Mouse (Mus musculus): Measurements from ENCODE around the gene Dmd. TPM values are rescaled to one million over a fixed set of nuclear protein-coding genes. Genes with fewer than 3 reads are reported as not detected.

Gene Dmd
- polyA plus RNA-seq, 1 experiment from 2014 or later, result 52.8 TPM

DNA sequence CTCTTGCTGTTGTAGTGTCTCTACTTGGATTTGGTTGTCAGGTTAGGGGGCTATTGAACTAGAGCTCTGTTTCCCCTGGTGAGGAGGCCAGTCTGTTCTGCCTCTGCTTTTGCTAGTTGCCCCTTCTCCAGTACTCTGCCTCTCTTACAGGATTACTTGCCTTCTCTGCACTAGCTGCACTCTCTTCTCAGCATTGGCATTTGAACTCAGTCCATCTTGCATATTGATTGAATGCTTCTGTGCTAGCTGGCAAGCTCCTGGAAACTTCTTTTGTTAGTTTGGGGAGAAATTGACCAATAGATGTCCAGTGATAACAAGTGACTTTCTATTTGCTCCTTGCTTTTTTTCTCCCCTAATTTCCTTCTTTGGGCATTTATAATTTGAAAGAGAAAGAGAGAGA lies 2163.7 kb downstream of the Dmd start:
- Histone ChIP-seq H3K27me3 (ENCODE audit: control insufficient read depth, insufficient read depth, low read length) (no peaks in the 10 kb centered on the region), H3K9ac (replicated peaks; ENCODE audit: low read depth, low read length) (no peak overlapping the region)

DNA sequence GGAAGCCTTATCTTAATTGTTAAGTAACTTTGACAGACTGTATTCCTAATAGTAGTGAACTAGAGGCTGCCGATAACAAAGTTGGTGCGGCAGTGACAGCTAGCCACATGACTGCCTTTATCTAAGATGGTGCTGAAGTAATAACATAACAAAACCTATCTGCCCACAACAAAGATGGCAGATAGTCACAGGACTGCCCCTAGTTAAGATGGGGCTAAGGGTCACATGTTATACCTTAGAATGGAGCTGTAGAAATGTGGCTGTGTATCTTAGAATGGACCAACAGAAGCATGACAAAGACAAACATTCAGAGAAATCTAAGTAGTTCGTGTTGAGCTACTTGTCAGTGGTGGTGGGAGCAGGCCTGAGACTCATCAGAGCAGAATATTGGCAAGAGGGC lies 2184.0 kb downstream of the Dmd start:
- no peaks in the 10 kb centered on the region for H3K4me1 ChIP-seq (ENCODE audit: control insufficient read depth, insufficient read depth, low read length)
- H3K4me3 ChIP-seq (ENCODE audit: low read depth, low read length), result no peak overlapping the region
- no peaks in the 10 kb centered on the region for H3K27me3 ChIP-seq (ENCODE audit: control insufficient read depth, insufficient read depth, low read length)
- H3K9ac ChIP-seq (replicated peaks; ENCODE audit: low read depth, low read length), result no peak overlapping the region
- H3K4me2 ChIP-seq (ENCODE audit: low read depth, low read length), result no peak overlapping the region
- ATAC-seq (ENCODE audit: low read depth), result no peak
- no peak overlapping the region for H3K27ac ChIP-seq (ENCODE audit: low read depth, low read length)
- H3K36me3 ChIP-seq (ENCODE audit: control insufficient read depth, insufficient read depth, low read length), result no peaks in the 10 kb centered on the region
- 88% methylated on average over 3 of the region's 3 CpGs for WGBS
- no peaks in the 10 kb centered on the region for H3K9me3 ChIP-seq (ENCODE audit: control insufficient read depth, low read length)

More for the DNA sequence above, 2163.7 kb downstream of the Dmd start:
- no peak overlapping the region for H3K4me3 ChIP-seq (ENCODE audit: low read depth, low read length)
- no peaks in the 10 kb centered on the region for H3K36me3 ChIP-seq (ENCODE audit: control insufficient read depth, insufficient read depth, low read length)
- H3K4me1 ChIP-seq (ENCODE audit: control insufficient read depth, insufficient read depth, low read length), result no peaks in the 10 kb centered on the region
- no peaks in the 10 kb centered on the region for H3K9me3 ChIP-seq (ENCODE audit: control insufficient read depth, low read length)
- H3K4me2 ChIP-seq (ENCODE audit: low read depth, low read length), result no peak overlapping the region
- no peak overlapping the region for H3K27ac ChIP-seq (ENCODE audit: low read depth, low read length)
- no peak for ATAC-seq (ENCODE audit: low read depth)

DNA sequence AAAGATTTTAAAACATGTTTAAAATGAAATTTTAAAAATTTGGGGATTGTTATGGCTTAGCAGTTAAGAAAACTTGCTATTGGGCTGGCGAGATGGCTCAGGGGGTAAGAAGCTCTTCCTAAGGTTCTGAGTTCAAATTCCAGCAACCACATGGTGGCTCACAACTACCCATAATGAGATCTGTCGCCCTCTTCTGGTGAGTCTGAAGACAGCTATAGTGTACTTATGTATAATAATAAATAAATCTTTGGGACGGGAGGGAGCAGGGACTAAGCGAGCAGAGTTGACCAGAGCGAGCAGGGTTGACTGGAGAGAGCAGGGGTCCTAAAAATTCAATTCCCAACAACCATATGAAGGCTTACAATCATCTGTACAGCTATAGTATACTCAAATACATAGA lies 2188.6 kb downstream of the Dmd start:
- Histone ChIP-seq H3K4me1 (ENCODE audit: control insufficient read depth, insufficient read depth, low read length) (no peaks in the 10 kb centered on the region), H3K4me2 (ENCODE audit: low read depth, low read length) (no peak overlapping the region), H3K27ac (ENCODE audit: low read depth, low read length) (no peak overlapping the region), H3K36me3 (ENCODE audit: control insufficient read depth, insufficient read depth, low read length) (no peaks in the 10 kb centered on the region), H3K9ac (replicated peaks; ENCODE audit: low read depth, low read length) (no peak overlapping the region), H3K9me3 (ENCODE audit: control insufficient read depth, low read length) (no peaks in the 10 kb centered on the region), H3K4me3 (ENCODE audit: low read depth, low read length) (no peak overlapping the region), H3K27me3 (ENCODE audit: control insufficient read depth, insufficient read depth, low read length) (no peaks in the 10 kb centered on the region)
- no peak for ATAC-seq (ENCODE audit: low read depth)
- 85% methylated on average over 5 of the region's 5 CpGs for WGBS

DNA sequence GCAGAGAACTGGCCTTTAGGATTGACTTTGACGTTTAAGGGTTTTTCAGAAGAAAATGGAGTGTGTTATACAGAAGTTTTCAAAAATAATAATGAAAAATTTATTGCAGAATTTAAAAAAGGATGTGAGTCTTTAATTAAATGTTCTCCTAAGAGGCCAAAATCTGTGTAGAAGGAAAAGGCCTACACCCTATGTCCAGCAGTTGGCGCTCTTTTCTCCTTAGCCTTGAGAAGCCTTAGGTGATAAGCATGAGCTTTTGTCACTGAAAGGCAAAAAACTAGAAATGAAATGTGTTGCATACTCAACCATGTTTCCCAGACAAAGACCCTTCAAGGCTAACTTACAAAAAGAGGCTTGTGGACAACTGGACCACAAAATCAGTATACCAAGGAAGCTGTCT lies 2222.6 kb downstream of the Dmd start:
- H3K36me3 ChIP-seq (ENCODE audit: control insufficient read depth, insufficient read depth, low read length), result no peaks in the 10 kb centered on the region
- no peaks in the 10 kb centered on the region for H3K27me3 ChIP-seq (ENCODE audit: control insufficient read depth, insufficient read depth, low read length)
- 62% methylated on average over 2 of the region's 2 CpGs for WGBS
- no peak overlapping the region for H3K4me2 ChIP-seq (ENCODE audit: low read depth, low read length)
- no peak overlapping the region for H3K4me3 ChIP-seq (ENCODE audit: low read depth, low read length)
- H3K9me3 ChIP-seq (ENCODE audit: control insufficient read depth, low read length), result no peaks in the 10 kb centered on the region
- no peak overlapping the region for H3K9ac ChIP-seq (replicated peaks; ENCODE audit: low read depth, low read length)
- no peaks in the 10 kb centered on the region for H3K4me1 ChIP-seq (ENCODE audit: control insufficient read depth, insufficient read depth, low read length)
- no peak for ATAC-seq (ENCODE audit: low read depth)
- no peak overlapping the region for H3K27ac ChIP-seq (ENCODE audit: low read depth, low read length)

GRCm38 (mm10) chrX:85187565-85187964 lies 2238.9 kb downstream of the Dmd start:
- Histone ChIP-seq H3K27ac (ENCODE audit: low read depth, low read length) (no peak overlapping the region), H3K9me3 (ENCODE audit: control insufficient read depth, low read length) (no peaks in the 10 kb centered on the region), H3K4me3 (ENCODE audit: low read depth, low read length) (no peak overlapping the region), H3K4me1 (ENCODE audit: control insufficient read depth, insufficient read depth, low read length) (no peaks in the 10 kb centered on the region), H3K27me3 (ENCODE audit: control insufficient read depth, insufficient read depth, low read length) (no peaks in the 10 kb centered on the region), H3K4me2 (ENCODE audit: low read depth, low read length) (no peak overlapping the region), H3K36me3 (ENCODE audit: control insufficient read depth, insufficient read depth, low read length) (no peaks in the 10 kb centered on the region), H3K9ac (replicated peaks; ENCODE audit: low read depth, low read length) (no peak overlapping the region)
- no peak for ATAC-seq (ENCODE audit: low read depth)
- WGBS, result 57% methylated on average over 2 of the region's 2 CpGs

DNA sequence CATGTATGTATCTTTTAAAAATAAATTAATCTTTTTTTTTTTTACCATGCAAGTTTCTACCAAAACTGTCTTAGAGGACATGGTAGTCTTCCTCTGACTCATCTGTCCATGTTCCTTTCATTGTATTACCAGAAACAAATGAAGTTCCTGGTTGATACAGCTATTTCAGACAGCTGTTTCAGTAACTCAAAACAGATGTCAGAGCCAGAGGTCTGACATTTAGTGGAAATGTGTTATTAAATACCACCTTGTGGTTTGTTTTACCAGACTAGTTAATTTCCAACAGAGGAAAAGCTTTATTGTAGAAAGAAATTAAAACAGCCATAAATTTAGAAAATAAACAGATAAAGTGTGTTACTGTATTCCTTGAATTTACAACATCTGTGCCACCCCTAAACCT lies 2245.2 kb downstream of the Dmd start:
- no peak for ATAC-seq (ENCODE audit: low read depth)
- H3K9me3 ChIP-seq (ENCODE audit: control insufficient read depth, low read length), result no peaks in the 10 kb centered on the region
- no peaks in the 10 kb centered on the region for H3K36me3 ChIP-seq (ENCODE audit: control insufficient read depth, insufficient read depth, low read length)
- H3K4me1 ChIP-seq (ENCODE audit: control insufficient read depth, insufficient read depth, low read length), result no peaks in the 10 kb centered on the region
- H3K9ac ChIP-seq (replicated peaks; ENCODE audit: low read depth, low read length), result no peak overlapping the region
- no peaks in the 10 kb centered on the region for H3K27me3 ChIP-seq (ENCODE audit: control insufficient read depth, insufficient read depth, low read length)
- no peak overlapping the region for H3K27ac ChIP-seq (ENCODE audit: low read depth, low read length)
- H3K4me3 ChIP-seq (ENCODE audit: low read depth, low read length), result no peak overlapping the region
- no peak overlapping the region for H3K4me2 ChIP-seq (ENCODE audit: low read depth, low read length)

- Histone ChIP-seq H3K27me3 (ENCODE audit: control insufficient read depth, insufficient read depth, low read length) (no peaks in the 10 kb centered on the region), H3K4me3 (ENCODE audit: low read depth, low read length) (no peak overlapping the region), H3K9ac (replicated peaks; ENCODE audit: low read depth, low read length) (no peak overlapping the region), H3K27ac (ENCODE audit: low read depth, low read length) (no peak overlapping the region), H3K4me1 (ENCODE audit: control insufficient read depth, insufficient read depth, low read length) (no peaks in the 10 kb centered on the region), H3K4me2 (ENCODE audit: low read depth, low read length) (no peak overlapping the region), H3K9me3 (ENCODE audit: control insufficient read depth, low read length) (no peaks in the 10 kb centered on the region), H3K36me3 (ENCODE audit: control insufficient read depth, insufficient read depth, low read length) (no peaks in the 10 kb centered on the region)
- no peak for ATAC-seq (ENCODE audit: low read depth)
- 72% methylated on average over 5 of the region's 5 CpGs for WGBS
These were observed 2249.0 kb downstream of the Dmd start for GRCm38 (mm10) chrX:85197688-85198087.

- Histone ChIP-seq H3K27ac (ENCODE audit: low read depth, low read length) (no peak overlapping the region), H3K27me3 (ENCODE audit: control insufficient read depth, insufficient read depth, low read length) (no peaks in the 10 kb centered on the region), H3K4me3 (ENCODE audit: low read depth, low read length) (no peak overlapping the region), H3K4me2 (ENCODE audit: low read depth, low read length) (no peak overlapping the region), H3K36me3 (ENCODE audit: control insufficient read depth, insufficient read depth, low read length) (no peaks in the 10 kb centered on the region), H3K9ac (replicated peaks; ENCODE audit: low read depth, low read length) (no peak overlapping the region), H3K4me1 (ENCODE audit: control insufficient read depth, insufficient read depth, low read length) (no peaks in the 10 kb centered on the region), H3K9me3 (ENCODE audit: control insufficient read depth, low read length) (no peaks in the 10 kb centered on the region)
- WGBS, result 62% methylated on average over 3 of the region's 3 CpGs
- ATAC-seq (ENCODE audit: low read depth), result peak; percentile 86; the same call in 1 of the 2 replicates
These were observed 2250.7 kb downstream of the Dmd start for GRCm38 (mm10) chrX:85199398-85199797.

DNA sequence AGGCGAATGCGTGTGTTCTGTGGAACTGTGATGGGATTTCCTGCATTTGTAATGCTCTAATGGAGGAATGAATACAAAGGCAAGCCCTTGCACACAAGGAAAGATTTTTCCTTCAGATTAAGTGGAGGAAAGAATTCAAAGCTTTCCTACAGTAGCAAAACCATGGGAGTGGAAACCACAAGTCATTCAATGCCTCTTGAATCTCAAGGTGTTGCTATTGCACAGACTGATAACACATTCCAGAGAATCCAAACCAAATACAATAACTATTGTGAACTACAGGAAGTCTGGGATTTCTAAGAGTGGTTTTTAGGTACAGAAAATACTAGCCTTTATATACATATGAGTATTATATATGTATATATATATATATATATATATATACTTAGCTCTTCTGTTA lies 2258.3 kb downstream of the Dmd start:
- Histone ChIP-seq H3K27me3 (ENCODE audit: control insufficient read depth, insufficient read depth, low read length) (no peaks in the 10 kb centered on the region), H3K9ac (replicated peaks; ENCODE audit: low read depth, low read length) (no peak overlapping the region), H3K4me3 (ENCODE audit: low read depth, low read length) (no peak overlapping the region), H3K4me1 (ENCODE audit: control insufficient read depth, insufficient read depth, low read length) (no peaks in the 10 kb centered on the region), H3K4me2 (ENCODE audit: low read depth, low read length) (no peak overlapping the region), H3K9me3 (ENCODE audit: control insufficient read depth, low read length) (no peaks in the 10 kb centered on the region), H3K27ac (ENCODE audit: low read depth, low read length) (no peak overlapping the region), H3K36me3 (ENCODE audit: control insufficient read depth, insufficient read depth, low read length) (no peaks in the 10 kb centered on the region)
- WGBS, result 90% methylated on average over 2 of the region's 2 CpGs
- ATAC-seq (ENCODE audit: low read depth), result no peak

- H3K4me2 ChIP-seq (ENCODE audit: low read depth, low read length), result no peak overlapping the region
- H3K27ac ChIP-seq (ENCODE audit: low read depth, low read length), result no peak overlapping the region
- H3K4me3 ChIP-seq (ENCODE audit: low read depth, low read length), result no peak overlapping the region
- no peak overlapping the region for H3K9ac ChIP-seq (replicated peaks; ENCODE audit: low read depth, low read length)
- H3K27me3 ChIP-seq (ENCODE audit: control insufficient read depth, insufficient read depth, low read length), result no peaks in the 10 kb centered on the region
- no peaks in the 10 kb centered on the region for H3K36me3 ChIP-seq (ENCODE audit: control insufficient read depth, insufficient read depth, low read length)
- no peak for ATAC-seq (ENCODE audit: low read depth)
- no peaks in the 10 kb centered on the region for H3K9me3 ChIP-seq (ENCODE audit: control insufficient read depth, low read length)
- no peaks in the 10 kb centered on the region for H3K4me1 ChIP-seq (ENCODE audit: control insufficient read depth, insufficient read depth, low read length)
These were observed 2278.2 kb downstream of the Dmd start for GRCm38 (mm10) chrX:85226883-85227282.
